8 mouse cellular contexts compared by ENCODE assay signal in the genomic region with DNA sequence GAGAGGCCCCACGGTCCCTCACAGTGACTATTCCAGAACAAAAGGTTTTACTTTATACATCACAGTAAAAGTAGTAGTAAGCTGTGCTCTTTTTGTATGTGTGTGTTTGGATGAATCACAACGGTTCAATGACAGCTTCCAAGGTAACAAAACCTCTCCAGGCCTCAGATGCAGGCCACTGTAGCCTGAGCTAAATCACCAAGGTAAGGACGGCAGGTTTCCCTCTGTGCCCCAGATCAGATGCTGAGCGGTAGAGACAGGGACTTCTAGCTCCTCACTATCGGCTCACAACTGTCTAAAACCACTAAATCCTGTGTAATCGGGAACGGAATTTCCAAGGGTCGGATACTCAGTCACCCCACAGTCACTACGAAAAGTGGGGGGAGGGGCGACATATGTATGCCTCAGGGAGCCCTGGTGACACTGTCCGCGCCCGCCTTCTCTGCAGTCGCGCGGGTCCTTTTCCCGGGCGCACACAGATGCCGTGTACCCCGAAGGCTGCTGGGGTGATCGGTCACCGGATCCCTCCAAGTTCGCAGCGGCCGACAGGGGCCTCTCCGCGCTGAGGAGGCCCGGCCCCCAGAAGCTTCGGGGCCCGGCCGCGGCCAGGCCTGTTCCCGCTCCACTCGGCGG. TPM values are rescaled to one million over a fixed set of nuclear protein-coding genes. Genes with fewer than 3 reads are reported as not detected.
DNase-seq lines count a peak whose midpoint lies in the region; ATAC-seq and TF ChIP-seq lines count a peak whose summit lies in the region.

No protein-coding gene starts in this region.

- H3K27ac ChIP-seq in brown adipose tissue, adult 24 weeks (replicated peaks; ENCODE audit: low read depth, low read length), result peak overlapping the region; percentile 20; the same call in 1 of the 2 replicates
- H3K27ac ChIP-seq in forebrain, embryonic 14.5 days (ENCODE audit: low read depth, low read length), result peak overlapping the region; percentile 88
- peak overlapping the region; percentile 98 for H3K27ac ChIP-seq in hindbrain, embryonic 10.5 days
- no peak overlapping the region for H3K27ac ChIP-seq in small intestine, adult 2 months (ENCODE audit: insufficient read depth, low read depth, low read length)

- peak overlapping the region; percentile 87 for H3K4me2 ChIP-seq in forebrain, embryonic 14.5 days (ENCODE audit: low read length)

- peaks cover 17% of the 10 kb centered on the region for H3K36me3 ChIP-seq in forebrain, embryonic 14.5 days (ENCODE audit: control insufficient read depth, insufficient read depth, low read length)
- peaks cover 40% of the 10 kb centered on the region for H3K36me3 ChIP-seq in hindbrain, embryonic 10.5 days
- peaks cover 7% of the 10 kb centered on the region for H3K36me3 ChIP-seq in small intestine, adult 2 months (ENCODE audit: control insufficient read depth, insufficient read depth, low read length)

- H3K4me3 ChIP-seq in brown adipose tissue, adult 24 weeks (ENCODE audit: insufficient read depth, low read depth, low read length), result peak overlapping the region; percentile 86
- H3K4me3 ChIP-seq in forebrain, embryonic 14.5 days (ENCODE audit: low read depth, low read length), result peak overlapping the region; percentile 92
- H3K4me3 ChIP-seq in hindbrain, embryonic 10.5 days, result peak overlapping the region; percentile 94
- H3K4me3 ChIP-seq in small intestine, adult 2 months (ENCODE audit: low read depth, low read length), result peak overlapping the region; percentile 84

- H3K9ac ChIP-seq in forebrain, embryonic 14.5 days (ENCODE audit: low read length), result peak overlapping the region; percentile 95

- TF ChIP-seq CTCF in small intestine, adult 2 months (IDR thresholded peaks at IDR 0.05; ENCODE audit: extremely low read depth, insufficient read length, insufficient replicate concordance, low read depth, low read length), result no peak

- WGBS in forebrain, embryonic 14.5 days, result 1% methylated on average over 35 of the region's 35 CpGs
- 2% methylated on average over 35 of the region's 35 CpGs for WGBS in hindbrain, embryonic 10.5 days
- under 1% methylated on average over 35 of the region's 35 CpGs for WGBS in small intestine, adult 2 months

- H3K27me3 ChIP-seq in forebrain, embryonic 14.5 days (replicated peaks; ENCODE audit: control insufficient read depth, insufficient read depth, low read length), result no peaks in the 10 kb centered on the region
- H3K27me3 ChIP-seq in hindbrain, embryonic 10.5 days (ENCODE audit: insufficient read depth, poor library complexity, severe bottlenecking), result no peaks in the 10 kb centered on the region
- no peaks in the 10 kb centered on the region for H3K27me3 ChIP-seq in small intestine, adult 2 months (ENCODE audit: control insufficient read depth, insufficient read depth, low read length)

- peaks cover 6% of the 10 kb centered on the region; the same call in 1 of the 2 replicates for H3K4me1 ChIP-seq in brown adipose tissue, adult 24 weeks (ENCODE audit: control insufficient read depth, insufficient read depth, insufficient read length, low read length)
- peaks cover 17% of the 10 kb centered on the region for H3K4me1 ChIP-seq in forebrain, embryonic 14.5 days (ENCODE audit: control insufficient read depth, insufficient read depth, low read length)
- peaks cover 30% of the 10 kb centered on the region for H3K4me1 ChIP-seq in hindbrain, embryonic 10.5 days (replicated peaks)
- H3K4me1 ChIP-seq in small intestine, adult 2 months (ENCODE audit: control insufficient read depth, insufficient read depth, insufficient read length, low read length), result peaks cover 5% of the 10 kb centered on the region; the same call in 1 of the 2 replicates

- DNase-seq in embryo, embryonic 10 days (ENCODE audit: low spot score), result peak; percentile 75
- no peak for DNase-seq in embryo, embryonic 9.5 days (ENCODE audit: extremely low spot score)
- DNase-seq in forebrain, embryonic 14.5 days (ENCODE audit: low spot score), result peak; percentile 51
- DNase-seq in hindbrain, embryonic 10.5 days (ENCODE audit: low spot score), result peak; percentile 66
- peak; percentile 39 to 44 for DNase-seq in layer of hippocampus, postnatal 25 days (ENCODE audit: extremely low spot score in 1 of 2, low spot score in 1 of 2)
- DNase-seq in lung, postnatal 4 days, result peak; percentile 62 to 68

- TF ChIP-seq POLR2A in small intestine, adult 2 months (IDR thresholded peaks at IDR 0.05; ENCODE audit: low read depth, low read length), result no peak

- peak; percentile 24 for ATAC-seq in forebrain, embryonic 14.5 days

- H3K9me3 ChIP-seq in forebrain, embryonic 14.5 days (replicated peaks; ENCODE audit: control insufficient read depth, low read length), result no peaks in the 10 kb centered on the region
- H3K9me3 ChIP-seq in hindbrain, embryonic 10.5 days, result no peaks in the 10 kb centered on the region

RNA-seq across cellular contexts. Expression of gene Stip1, which starts 0.6 kb away (rescaled TPM):
- polyA plus RNA-seq in brown adipose tissue, adult 24 weeks (2012; ENCODE audit: insufficient read depth, insufficient read length, missing spikeins), result 81.7 and 119 TPM in 2 replicates
- polyA plus RNA-seq in forebrain, embryonic 14.5 days (2014; fragmentation: Nextera tagmentation; extraction: Ambion mirVana), result 278 and 287 TPM in 2 replicates
- polyA plus RNA-seq in hindbrain, embryonic 10.5 days (2016; fragmentation: Nextera tagmentation; extraction: Ambion mirVana), result 372 and 451 TPM in 2 replicates
- 100 to 1,000 TPM; 169 to 202 TPM for total RNA-seq in layer of hippocampus, postnatal 25 days (2021)
- polyA plus RNA-seq in small intestine, adult 2 months (2012; rRNA removed), result 15.2 and 21.4 TPM in 2 replicates

RNA-seq across cellular contexts. Expression of gene Macrod1, which starts 17.4 kb away (rescaled TPM):
- 155 and 161 TPM in 2 replicates for polyA plus RNA-seq in brown adipose tissue, adult 24 weeks (2012; ENCODE audit: insufficient read depth, insufficient read length, missing spikeins)
- 4.0 and 4.8 TPM in 2 replicates for polyA plus RNA-seq in forebrain, embryonic 14.5 days (2014; fragmentation: Nextera tagmentation; extraction: Ambion mirVana)
- 2.9 and 3.4 TPM in 2 replicates for polyA plus RNA-seq in hindbrain, embryonic 10.5 days (2016; fragmentation: Nextera tagmentation; extraction: Ambion mirVana)
- 10 to 100 TPM; 16.4 to 22.0 TPM for total RNA-seq in layer of hippocampus, postnatal 25 days (2021)
- polyA plus RNA-seq in small intestine, adult 2 months (2012; rRNA removed), result 30.1 and 37.2 TPM in 2 replicates

RNA-seq across cellular contexts. Expression of gene Fermt3, which starts 19.9 kb away (rescaled TPM):
- 2.0 and 2.8 TPM in 2 replicates for polyA plus RNA-seq in brown adipose tissue, adult 24 weeks (2012; ENCODE audit: insufficient read depth, insufficient read length, missing spikeins)
- polyA plus RNA-seq in forebrain, embryonic 14.5 days (2014; fragmentation: Nextera tagmentation; extraction: Ambion mirVana), result 3.5 TPM in 2 replicates
- polyA plus RNA-seq in hindbrain, embryonic 10.5 days (2016; fragmentation: Nextera tagmentation; extraction: Ambion mirVana), result 8.7 and 10.1 TPM in 2 replicates
- 1 to 10 TPM; 4.3 to 4.6 TPM for total RNA-seq in layer of hippocampus, postnatal 25 days (2021)
- polyA plus RNA-seq in small intestine, adult 2 months (2012; rRNA removed), result 10.2 and 18.6 TPM in 2 replicates

RNA-seq across cellular contexts. Expression of gene Trpt1, which starts 43.3 kb away (rescaled TPM):
- polyA plus RNA-seq in brown adipose tissue, adult 24 weeks (2012; ENCODE audit: insufficient read depth, insufficient read length, missing spikeins), result 15.0 and 19.3 TPM in 2 replicates
- polyA plus RNA-seq in forebrain, embryonic 14.5 days (2014; fragmentation: Nextera tagmentation; extraction: Ambion mirVana), result 14.4 and 15.2 TPM in 2 replicates
- 9.9 and 13.5 TPM in 2 replicates for polyA plus RNA-seq in hindbrain, embryonic 10.5 days (2016; fragmentation: Nextera tagmentation; extraction: Ambion mirVana)
- 10 to 100 TPM; 16.1 to 18.8 TPM for total RNA-seq in layer of hippocampus, postnatal 25 days (2021)
- 5.2 and 7.7 TPM in 2 replicates for polyA plus RNA-seq in small intestine, adult 2 months (2012; rRNA removed)

RNA-seq across cellular contexts. Expression of gene Nudt22, which starts 43.3 kb away (rescaled TPM):
- 10.9 and 11.7 TPM in 2 replicates for polyA plus RNA-seq in brown adipose tissue, adult 24 weeks (2012; ENCODE audit: insufficient read depth, insufficient read length, missing spikeins)
- polyA plus RNA-seq in forebrain, embryonic 14.5 days (2014; fragmentation: Nextera tagmentation; extraction: Ambion mirVana), result 18.8 and 21.2 TPM in 2 replicates
- 20.6 and 23.2 TPM in 2 replicates for polyA plus RNA-seq in hindbrain, embryonic 10.5 days (2016; fragmentation: Nextera tagmentation; extraction: Ambion mirVana)
- 10 to 100 TPM; 13.5 to 14.9 TPM for total RNA-seq in layer of hippocampus, postnatal 25 days (2021)
- 41.2 and 53.8 TPM in 2 replicates for polyA plus RNA-seq in small intestine, adult 2 months (2012; rRNA removed)
